Mouse (Mus musculus): ENCODE measurements around the gene Fam189a1. TPM values are rescaled to one million over a fixed set of nuclear protein-coding genes. Genes with fewer than 3 reads are reported as not detected.

The Fam189a1 gene
- polyA plus RNA-seq, 1 experiment = not detected

DNA sequence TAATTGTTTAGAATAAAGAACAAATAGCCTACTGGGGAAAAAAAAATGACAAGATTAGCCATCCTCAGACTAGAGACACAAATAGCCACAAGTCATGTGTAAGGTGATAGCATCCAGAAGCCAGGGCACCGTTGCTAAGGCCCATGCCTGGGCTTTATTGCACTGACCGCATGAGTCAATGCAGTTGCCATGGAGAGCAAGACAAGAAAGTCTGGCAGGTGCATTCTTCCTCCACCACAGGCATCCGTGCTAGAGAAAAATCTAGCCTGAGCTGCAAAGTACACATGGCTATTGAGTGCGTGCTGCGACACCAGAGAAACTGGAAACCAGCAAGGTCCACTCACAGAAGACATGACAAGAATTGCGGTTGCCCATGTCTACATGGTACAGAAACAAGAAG lies 347.5 kb downstream of the Fam189a1 start:
- no peaks in the 10 kb centered on the region for H3K4me1 ChIP-seq (ENCODE audit: control insufficient read depth)
- H3K4me3 ChIP-seq (replicated peaks) = no peak overlapping the region
- no peaks in the 10 kb centered on the region for H3K27me3 ChIP-seq (ENCODE audit: control insufficient read depth)
- TF ChIP-seq GATA1 (IDR thresholded peaks at IDR 0.05; ENCODE audit: low read length) (no peak), TAL1 (IDR thresholded peaks at IDR 0.05; ENCODE audit: low read length) (no peak)
- H3K9me3 ChIP-seq (ENCODE audit: control insufficient read depth, low read length) = peaks cover 3% of the 10 kb centered on the region; the same call in 1 of the 2 replicates
- no peaks in the 10 kb centered on the region for H3K36me3 ChIP-seq (ENCODE audit: control insufficient read depth)

DNA sequence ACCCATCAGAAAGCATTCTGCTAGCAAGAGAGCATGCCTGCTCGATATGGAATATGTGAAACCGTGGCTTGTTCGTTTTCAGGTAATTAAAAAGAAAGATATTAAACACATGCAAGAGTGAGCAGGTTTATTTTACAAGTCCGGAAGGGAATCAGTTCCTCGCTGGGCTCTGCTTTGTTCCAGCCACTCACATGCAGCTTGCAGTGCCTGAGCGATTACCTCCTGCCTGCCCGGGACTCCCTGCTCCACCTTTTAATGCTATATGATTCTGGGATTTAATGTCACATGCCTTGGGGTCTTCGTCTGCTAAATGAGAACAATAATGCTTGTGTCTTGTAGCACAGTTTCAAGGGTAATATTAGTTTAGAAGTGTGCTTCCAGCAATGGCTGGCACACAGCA lies 351.3 kb downstream of the Fam189a1 start:
- TF ChIP-seq GATA1 (IDR thresholded peaks at IDR 0.05; ENCODE audit: low read length) (no peak), TAL1 (IDR thresholded peaks at IDR 0.05; ENCODE audit: low read length) (no peak)
- Histone ChIP-seq H3K36me3 (ENCODE audit: control insufficient read depth) (no peaks in the 10 kb centered on the region), H3K4me1 (ENCODE audit: control insufficient read depth) (no peaks in the 10 kb centered on the region), H3K27me3 (ENCODE audit: control insufficient read depth) (no peaks in the 10 kb centered on the region), H3K9me3 (ENCODE audit: control insufficient read depth, low read length) (peaks cover 11% of the 10 kb centered on the region), H3K4me3 (replicated peaks) (no peak overlapping the region)

DNA sequence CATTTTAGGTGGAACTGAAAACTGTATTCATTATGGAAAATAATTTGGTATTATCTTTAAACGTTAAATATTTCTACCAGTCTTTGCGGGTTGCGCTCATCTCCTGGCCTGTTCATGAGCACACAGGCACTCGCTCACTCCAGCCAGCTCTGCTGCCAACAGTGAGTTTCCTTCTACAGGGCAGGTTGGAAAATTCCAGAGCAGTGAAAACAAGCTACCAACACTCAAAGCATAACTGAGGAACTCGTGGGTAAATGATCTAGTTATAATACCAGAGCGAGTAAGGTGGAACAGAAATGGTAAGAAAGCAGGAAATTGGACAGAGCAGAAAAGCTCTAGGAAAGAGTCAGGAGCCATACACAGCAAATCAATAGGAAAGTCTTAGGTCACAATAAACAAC lies 360.8 kb downstream of the Fam189a1 start:
- H3K36me3 ChIP-seq (ENCODE audit: control insufficient read depth) = no peaks in the 10 kb centered on the region
- TF ChIP-seq GATA1 (IDR thresholded peaks at IDR 0.05; ENCODE audit: low read length) (no peak), TAL1 (IDR thresholded peaks at IDR 0.05; ENCODE audit: low read length) (no peak)
- peaks cover 13% of the 10 kb centered on the region for H3K9me3 ChIP-seq (ENCODE audit: control insufficient read depth, low read length)

DNA sequence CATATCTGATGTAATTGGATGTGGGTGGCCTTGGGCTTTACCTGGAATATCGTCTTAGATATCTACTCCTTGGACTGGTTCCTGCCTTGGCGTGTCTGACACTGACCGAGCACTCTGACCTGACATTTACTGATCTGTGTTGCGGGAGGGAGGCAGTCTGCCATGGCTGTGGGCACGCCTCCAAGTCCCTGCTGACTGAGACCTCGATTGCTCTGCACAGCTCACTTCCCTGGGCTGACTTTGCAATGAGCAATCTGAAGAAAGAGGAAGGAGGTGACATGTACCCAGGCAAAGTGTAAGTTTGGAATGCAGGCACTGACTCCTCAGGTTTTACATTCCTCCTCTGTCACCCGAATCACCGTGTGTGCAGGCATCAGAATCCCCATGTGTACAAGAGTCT lies 364.3 kb downstream of the Fam189a1 start:
- Histone ChIP-seq H3K27me3 (ENCODE audit: control insufficient read depth) (no peaks in the 10 kb centered on the region), H3K9me3 (ENCODE audit: control insufficient read depth, low read length) (peaks cover 5% of the 10 kb centered on the region; the same call in 1 of the 2 replicates), H3K4me1 (ENCODE audit: control insufficient read depth) (no peaks in the 10 kb centered on the region), H3K36me3 (ENCODE audit: control insufficient read depth) (no peaks in the 10 kb centered on the region), H3K4me3 (replicated peaks) (no peak overlapping the region)
- no peak for TF ChIP-seq GATA1 (IDR thresholded peaks at IDR 0.05; ENCODE audit: low read length)
- TF ChIP-seq TAL1 (IDR thresholded peaks at IDR 0.05; ENCODE audit: low read length) = no peak

More for the DNA sequence above, 360.8 kb downstream of the Fam189a1 start:
- H3K4me3 ChIP-seq (replicated peaks) = no peak overlapping the region
- H3K4me1 ChIP-seq (ENCODE audit: control insufficient read depth) = no peaks in the 10 kb centered on the region
- H3K27me3 ChIP-seq (ENCODE audit: control insufficient read depth) = no peaks in the 10 kb centered on the region

DNA sequence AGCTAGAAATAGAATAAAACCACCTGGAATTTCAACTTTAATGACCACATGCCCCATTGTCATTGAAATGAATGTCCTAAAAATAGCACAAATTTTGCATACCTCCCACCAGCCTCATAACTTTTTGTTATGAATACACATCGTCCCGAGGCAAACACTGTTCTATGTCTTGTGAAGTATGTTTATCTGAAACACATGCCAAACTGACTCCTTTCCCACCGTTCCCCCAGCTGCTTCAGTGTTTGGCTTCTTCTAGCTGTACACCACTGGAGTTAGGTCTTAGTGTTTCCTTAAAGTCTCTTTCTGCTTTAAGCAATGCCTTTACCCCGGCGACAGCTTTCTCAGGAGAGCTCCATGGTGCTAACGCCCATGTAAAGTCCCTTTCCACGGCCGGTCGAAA lies 365.2 kb downstream of the Fam189a1 start:
- H3K4me3 ChIP-seq (replicated peaks) = no peak overlapping the region
- TF ChIP-seq TAL1 (IDR thresholded peaks at IDR 0.05; ENCODE audit: low read length) = no peak
- no peak for TF ChIP-seq GATA1 (IDR thresholded peaks at IDR 0.05; ENCODE audit: low read length)
- no peaks in the 10 kb centered on the region for H3K4me1 ChIP-seq (ENCODE audit: control insufficient read depth)
- no peaks in the 10 kb centered on the region; the same call in 1 of the 2 replicates for H3K27me3 ChIP-seq (ENCODE audit: control insufficient read depth)
- H3K9me3 ChIP-seq (ENCODE audit: control insufficient read depth, low read length) = peaks cover 11% of the 10 kb centered on the region; the same call in 1 of the 2 replicates
- H3K36me3 ChIP-seq (ENCODE audit: control insufficient read depth) = no peaks in the 10 kb centered on the region

DNA sequence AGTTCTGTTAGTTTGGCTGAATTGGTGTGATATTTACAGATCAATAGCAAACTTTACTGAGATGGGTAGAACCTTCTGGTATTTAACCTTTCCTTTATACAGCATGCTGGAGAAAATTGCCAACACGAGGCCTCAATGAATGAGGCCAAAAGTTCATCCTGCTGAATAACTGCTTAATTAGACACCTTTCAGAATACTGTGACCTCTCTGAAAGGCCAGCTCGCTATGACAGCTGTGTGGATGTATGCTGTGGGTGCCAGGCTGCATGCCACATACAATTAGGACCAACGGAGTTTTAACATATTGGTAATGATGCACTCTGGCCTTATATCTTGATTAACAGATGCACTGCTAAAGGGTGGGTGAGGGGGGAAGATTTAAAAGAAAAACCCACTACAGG lies 371.3 kb downstream of the Fam189a1 start:
- no peak for TF ChIP-seq GATA1 (IDR thresholded peaks at IDR 0.05; ENCODE audit: low read length)
- TF ChIP-seq TAL1 (IDR thresholded peaks at IDR 0.05; ENCODE audit: low read length) = no peak
- H3K4me3 ChIP-seq (replicated peaks) = no peak overlapping the region
- H3K4me1 ChIP-seq (ENCODE audit: control insufficient read depth) = no peaks in the 10 kb centered on the region
- H3K27me3 ChIP-seq (ENCODE audit: control insufficient read depth) = no peaks in the 10 kb centered on the region; the same call in 1 of the 2 replicates
- peaks cover 21% of the 10 kb centered on the region for H3K9me3 ChIP-seq (ENCODE audit: control insufficient read depth, low read length)
- no peaks in the 10 kb centered on the region for H3K36me3 ChIP-seq (ENCODE audit: control insufficient read depth)

DNA sequence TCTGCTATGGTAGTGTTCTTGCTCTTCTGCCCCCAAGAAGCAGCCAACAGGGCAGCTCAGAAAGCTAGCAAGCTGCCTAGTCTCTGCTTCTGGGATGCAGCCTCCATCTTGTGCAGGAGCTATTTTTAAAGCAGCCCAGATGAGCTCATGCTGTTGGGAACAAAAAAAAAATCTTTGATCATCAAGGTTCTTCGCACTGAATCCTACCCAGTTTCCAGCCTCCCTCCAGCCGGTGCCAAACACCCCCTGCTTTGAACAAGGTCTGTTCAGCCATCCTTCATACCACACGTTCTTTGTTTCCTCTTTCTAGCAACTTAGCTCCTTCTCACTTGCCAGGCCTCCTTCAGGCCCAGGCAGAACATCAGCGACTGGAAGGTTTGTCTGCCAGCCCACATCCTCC lies 376.9 kb downstream of the Fam189a1 start:
- Histone ChIP-seq H3K9me3 (ENCODE audit: control insufficient read depth, low read length) (peaks cover 27% of the 10 kb centered on the region), H3K27me3 (ENCODE audit: control insufficient read depth) (no peaks in the 10 kb centered on the region), H3K4me3 (replicated peaks) (no peak overlapping the region), H3K36me3 (ENCODE audit: control insufficient read depth) (no peaks in the 10 kb centered on the region), H3K4me1 (ENCODE audit: control insufficient read depth) (no peaks in the 10 kb centered on the region)
- TF ChIP-seq TAL1 (IDR thresholded peaks at IDR 0.05; ENCODE audit: low read length) (no peak), GATA1 (IDR thresholded peaks at IDR 0.05; ENCODE audit: low read length) (no peak)

DNA sequence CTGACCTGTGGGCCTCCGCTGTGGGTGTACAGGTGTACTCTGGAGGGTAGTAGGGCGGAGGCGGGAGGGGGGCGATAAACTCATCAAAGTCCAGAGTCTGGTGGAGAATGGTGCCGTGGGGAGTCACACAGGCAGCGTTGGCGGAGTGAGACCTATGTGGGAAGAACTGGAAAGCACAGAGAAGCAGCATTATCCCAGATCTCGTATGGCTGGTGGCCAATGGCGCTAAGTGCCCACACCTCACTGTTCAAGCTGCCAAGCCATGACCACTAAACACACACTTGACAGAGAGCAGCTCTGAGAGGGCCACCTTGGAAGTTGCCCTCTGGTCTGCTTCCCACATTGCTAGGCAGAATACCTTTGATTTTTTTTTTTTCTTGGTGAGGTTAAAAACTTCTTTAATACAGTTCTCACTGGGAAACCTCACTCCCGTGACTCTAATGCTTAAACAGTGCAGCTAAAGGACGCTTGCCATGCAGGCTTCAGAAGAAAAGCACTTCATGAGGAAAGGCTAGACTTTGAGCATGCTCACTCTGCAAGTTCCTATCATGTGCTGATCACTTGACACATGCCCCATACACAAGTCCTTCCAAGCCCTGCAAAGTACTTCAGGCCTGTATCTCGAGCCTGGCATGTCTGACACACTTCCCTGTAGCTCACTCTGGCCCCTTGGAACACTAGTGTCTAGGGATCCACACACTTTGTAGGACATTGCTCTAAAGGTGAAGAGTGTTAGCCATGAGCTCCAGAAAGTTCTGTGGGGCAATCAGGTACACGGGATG lies 379.5 kb downstream of the Fam189a1 start:
- TF ChIP-seq GATA1 (IDR thresholded peaks at IDR 0.05; ENCODE audit: low read length) = no peak
- no peak for TF ChIP-seq TAL1 (IDR thresholded peaks at IDR 0.05; ENCODE audit: low read length)
- Histone ChIP-seq H3K4me1 (ENCODE audit: control insufficient read depth) (no peaks in the 10 kb centered on the region), H3K36me3 (ENCODE audit: control insufficient read depth) (no peaks in the 10 kb centered on the region), H3K9me3 (ENCODE audit: control insufficient read depth, low read length) (peaks cover 25% of the 10 kb centered on the region), H3K4me3 (replicated peaks) (no peak overlapping the region), H3K27me3 (ENCODE audit: control insufficient read depth) (no peaks in the 10 kb centered on the region)

DNA sequence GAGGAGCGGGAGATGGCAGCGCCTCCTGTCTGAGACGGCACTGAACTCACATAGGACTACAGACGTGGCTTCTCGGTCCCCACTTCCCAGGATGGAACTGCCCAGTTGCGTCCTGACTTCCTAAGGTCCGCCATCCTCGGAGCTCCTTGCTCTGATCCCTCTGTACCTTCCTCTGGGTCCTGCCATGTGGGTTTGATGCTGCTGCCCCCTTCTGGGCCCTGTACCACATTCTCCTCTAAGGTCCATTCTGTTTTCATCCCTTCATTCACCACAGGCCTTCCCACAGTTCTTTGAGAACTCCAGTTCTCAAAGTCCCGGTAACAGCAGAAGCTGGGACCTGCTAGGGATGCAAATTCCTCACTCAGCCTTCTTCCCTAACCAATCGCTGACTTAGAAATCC lies 382.9 kb downstream of the Fam189a1 start:
- Histone ChIP-seq H3K4me3 (replicated peaks) (no peak overlapping the region), H3K9me3 (ENCODE audit: control insufficient read depth, low read length) (peaks cover 35% of the 10 kb centered on the region), H3K4me1 (ENCODE audit: control insufficient read depth) (no peaks in the 10 kb centered on the region), H3K27me3 (ENCODE audit: control insufficient read depth) (no peaks in the 10 kb centered on the region), H3K36me3 (ENCODE audit: control insufficient read depth) (no peaks in the 10 kb centered on the region)
- no peak for TF ChIP-seq GATA1 (IDR thresholded peaks at IDR 0.05; ENCODE audit: low read length)
